Mouse (Mus musculus) retina, postnatal 1 day (tissue): ENCODE measurements at regions not wholly inside any gene's neighbourhood (a gene's known extent, or its start where the extent isn't known, plus 50 kb on each side); places are given as distances from the start of the nearest gene placed in this dataset.
"Not testable (repeated sequence)": the region's sequence is repeated elsewhere in the genome, so short reads cannot be mapped to it uniquely, and the experiment has no call there.

Experiments used
- DNase-seq: peaks from one replicate; pipeline ENCODE4 v3.0.0-alpha.2; 2012

DNA sequence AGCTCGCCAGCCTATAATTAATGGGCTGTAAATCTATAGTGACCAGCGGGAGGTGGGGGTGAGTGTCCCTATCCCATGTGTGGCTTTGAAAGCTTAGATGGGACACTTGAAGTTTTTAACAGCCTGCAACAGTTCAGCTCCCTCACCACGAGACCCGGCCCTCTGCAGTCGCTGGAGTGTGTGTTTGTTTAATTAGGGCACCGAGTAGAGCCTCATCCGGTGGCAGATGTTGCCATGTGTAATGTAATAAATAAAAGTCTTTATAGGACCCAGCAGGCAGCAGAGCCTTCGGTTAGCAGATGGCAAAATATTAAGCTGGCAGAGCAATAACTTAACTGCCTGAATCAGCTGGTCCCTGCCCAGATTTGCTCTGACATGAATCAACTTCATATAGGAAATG, 177.1 kb downstream of the Nucb2 start:
- DNase-seq, result peak; percentile 82

DNA sequence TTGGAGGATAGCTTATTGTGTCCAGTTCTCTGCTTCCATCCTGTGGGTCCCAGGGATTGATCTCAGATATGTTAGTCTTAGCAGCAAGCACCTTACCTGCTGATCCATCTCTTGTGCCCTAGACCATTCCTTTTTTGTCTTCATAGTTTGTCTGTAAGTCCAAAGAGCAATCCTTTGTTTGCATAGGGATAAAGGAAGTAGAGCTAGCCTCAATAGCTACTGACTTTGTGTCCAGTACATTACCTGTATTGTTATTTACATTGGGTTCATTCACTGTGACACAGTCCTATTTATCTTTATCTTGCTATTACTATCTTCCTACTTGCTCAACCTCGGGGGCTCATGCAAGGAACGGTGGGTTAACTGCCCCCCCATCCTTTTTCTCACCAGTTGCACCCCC, 196.2 kb downstream of the Nucb2 start:
- DNase-seq, result no peak

DNA sequence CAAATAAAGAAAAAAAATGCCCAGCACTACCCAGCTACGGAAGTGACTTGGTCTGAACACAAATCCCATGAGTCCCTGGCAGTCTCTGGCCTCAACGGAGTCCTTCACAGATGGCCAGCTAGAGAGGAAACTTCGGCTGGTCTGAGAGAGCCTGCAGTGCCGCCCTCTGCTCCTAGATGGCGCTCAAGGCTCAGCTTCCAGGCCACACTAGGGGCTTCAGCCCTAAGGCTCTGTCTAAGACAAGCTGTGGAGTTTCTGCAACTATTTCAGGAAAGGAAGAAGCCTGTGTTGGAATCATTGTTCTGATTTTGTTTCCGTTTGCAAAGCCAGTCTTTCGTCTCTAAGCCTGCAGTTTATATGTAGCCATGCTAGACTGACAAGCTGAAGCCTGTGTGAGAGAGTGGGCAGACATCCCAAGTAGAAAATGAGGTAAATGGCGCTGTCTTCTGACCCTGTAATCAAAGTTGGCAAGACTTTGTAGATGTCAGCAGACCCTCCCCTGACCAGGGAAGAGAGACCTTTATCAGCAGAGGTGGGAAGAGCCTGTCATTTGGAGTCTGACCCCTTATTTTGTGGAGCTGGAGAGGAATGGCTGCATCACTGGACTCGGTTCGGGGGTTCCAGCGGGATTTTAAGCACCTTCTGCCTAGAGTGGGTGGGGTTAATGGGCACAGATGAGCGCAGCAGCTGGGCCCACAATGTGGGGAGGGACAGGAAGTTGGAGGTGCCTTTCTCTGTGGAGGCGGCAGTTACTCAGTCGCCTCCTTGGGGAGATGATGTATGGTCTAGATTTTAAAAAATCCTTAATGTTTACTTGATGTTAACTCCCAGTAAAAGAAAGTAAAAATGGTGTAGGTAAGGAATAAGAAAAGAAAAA, 197.5 kb downstream of the Nucb2 start:
- peak; percentile 77 for DNase-seq

DNA sequence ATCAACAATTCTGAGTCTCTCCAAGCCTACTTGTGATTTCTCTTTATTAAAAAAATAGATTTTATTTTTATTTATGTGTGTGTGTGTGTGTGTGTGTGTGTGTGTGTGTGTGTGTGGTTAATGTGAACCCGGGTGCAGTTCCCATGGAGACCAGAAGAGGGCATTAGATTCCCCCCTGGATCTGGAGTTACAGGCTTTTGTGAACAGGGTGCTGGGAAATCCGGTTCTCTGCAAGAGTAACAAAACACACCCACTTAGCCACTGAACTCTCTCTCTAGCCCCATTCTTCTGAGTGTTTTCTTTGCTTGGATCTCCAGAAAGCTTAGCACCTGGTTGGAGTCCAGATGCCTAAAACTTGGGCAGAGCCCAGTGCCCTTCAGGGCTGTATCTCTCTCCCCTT, 198.4 kb downstream of the Nucb2 start:
- DNase-seq, result peak; percentile 30

DNA sequence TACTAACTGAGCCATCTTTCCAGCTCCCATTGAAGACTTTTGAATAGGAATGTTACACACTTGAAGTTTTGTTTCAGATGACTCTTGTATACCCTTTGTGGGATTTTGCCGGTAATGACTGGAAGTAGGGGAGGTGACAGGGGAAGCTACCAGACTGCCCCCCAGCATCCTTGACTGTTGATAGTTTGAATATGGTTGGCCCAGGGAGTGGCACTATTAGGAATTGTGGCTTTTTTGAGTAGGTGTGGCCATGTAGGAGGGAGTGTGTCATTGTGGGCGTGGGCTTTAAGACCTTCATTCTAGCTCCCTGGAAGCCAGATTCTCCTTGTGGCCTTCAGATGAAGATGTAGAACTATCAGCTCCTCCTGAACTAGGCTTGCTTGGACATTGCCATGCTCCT, 207.4 kb downstream of the Nucb2 start:
- no peak for DNase-seq

DNA sequence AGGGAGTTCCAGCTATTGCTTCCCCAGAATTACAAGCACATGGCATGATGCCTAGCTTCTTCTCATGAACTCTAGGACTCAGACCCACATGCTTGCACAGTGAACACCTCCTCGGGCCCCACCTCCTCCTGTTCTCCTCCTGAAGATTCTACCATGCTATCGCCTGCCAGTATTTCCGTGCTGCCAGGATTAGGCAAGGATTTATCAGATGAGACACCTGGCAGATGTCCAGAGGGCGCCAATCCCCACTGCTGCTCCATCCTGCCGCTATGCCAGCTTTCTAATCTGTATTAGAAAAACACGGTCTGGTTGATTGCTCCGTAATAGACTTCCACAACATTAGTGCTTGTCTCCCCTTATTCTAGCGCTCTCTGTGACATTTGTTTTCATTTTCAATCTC, 209.0 kb downstream of the Nucb2 start:
- DNase-seq, result peak; percentile 77

DNA sequence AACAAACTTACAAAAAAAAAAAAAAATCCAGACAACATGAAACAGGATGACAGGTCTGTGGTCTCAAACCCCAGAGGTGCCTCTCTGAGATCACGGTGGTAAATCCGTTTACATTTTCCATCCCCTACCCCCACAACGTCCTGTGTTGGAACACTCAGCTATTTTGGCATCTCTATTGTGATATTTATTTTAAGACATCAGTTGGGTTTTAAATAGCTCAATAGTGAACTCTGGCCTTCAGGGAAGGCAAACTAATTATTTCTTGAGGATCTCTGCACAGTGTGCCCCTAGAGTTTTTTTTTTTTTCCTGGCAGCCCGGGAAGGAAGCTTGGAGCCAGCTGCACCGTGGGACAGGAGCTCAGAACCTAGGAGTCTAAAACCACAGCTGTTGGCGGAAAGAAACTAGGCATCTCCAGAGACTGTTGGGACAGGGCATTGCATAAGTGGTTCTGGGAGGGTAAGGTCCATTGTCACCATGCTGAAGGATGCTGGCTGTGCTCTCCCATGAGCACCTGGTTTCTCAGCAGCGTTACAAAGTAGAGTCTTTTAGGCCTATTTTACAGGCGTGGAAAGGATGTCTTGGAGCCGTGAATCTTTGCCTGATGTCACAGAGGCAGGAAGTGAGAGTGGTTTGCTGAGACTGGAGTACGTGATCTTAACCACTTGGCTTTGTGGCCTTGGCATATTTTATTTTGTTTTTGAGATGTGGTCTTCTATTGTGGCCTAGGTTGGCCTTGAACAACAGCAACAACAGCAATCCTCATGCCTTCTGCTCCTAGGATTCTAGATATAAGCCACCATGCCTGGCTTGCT, 211.3 kb downstream of the Nucb2 start:
- no peak for DNase-seq

DNA sequence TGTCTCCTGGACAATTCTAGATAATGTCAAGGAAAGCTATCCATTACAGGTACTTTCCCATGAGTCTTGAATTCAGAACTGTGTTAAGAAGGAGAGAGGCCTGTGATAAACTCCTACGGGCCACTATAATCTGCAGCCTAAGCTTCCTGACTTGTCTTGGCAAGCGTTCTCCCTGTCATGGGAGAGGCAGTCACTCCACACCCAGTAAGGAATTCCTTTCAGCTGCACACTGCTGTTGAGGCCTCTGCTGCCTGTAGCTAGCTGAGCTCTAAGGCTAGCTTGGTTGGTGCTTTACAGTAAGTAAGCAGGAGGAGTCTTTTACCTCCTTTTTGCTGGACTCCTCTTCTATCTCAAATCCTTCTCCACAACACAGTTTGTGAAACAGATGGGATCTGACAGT, 224.2 kb downstream of the Nucb2 start:
- DNase-seq, result no peak

DNA sequence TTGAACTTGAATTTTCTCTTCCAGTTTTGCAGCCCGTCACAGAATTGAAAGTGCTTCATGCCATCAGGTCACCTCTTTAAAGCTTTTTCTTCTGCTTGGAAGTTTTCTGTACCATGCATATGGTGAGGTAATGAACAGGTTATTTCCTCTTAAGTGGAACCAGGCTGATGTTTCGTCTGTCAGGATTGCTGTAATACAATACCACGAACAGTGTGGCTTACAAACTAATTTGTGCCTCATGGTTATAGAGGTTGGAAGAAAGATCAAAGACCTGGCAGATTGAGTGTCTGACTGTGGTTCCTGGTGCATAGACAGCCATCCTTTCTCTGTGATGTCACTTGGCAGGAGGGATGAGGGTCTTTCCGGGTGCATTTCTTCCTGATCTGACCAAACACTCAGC, 225.6 kb downstream of the Nucb2 start:
- no peak for DNase-seq

DNA sequence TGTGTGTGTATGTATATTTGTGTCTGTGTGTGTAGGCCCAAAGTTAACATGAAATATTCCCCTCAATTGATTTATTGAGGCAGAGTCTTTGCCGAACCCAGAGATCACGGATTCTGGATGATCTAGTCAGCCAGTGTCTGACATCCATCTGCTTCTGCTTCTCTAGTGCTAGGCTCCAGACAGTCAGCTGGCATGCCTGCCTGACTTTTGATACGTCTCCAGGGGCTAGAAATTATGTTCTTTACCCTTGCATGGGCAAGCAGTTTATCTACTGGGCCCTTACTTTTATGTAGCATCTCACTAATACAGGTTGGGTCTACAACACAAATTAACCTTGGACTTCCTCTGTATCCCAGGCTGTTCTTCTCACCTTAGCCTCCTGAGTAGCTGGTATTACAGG, 231.5 kb downstream of the Nucb2 start:
- DNase-seq, result no peak

DNA sequence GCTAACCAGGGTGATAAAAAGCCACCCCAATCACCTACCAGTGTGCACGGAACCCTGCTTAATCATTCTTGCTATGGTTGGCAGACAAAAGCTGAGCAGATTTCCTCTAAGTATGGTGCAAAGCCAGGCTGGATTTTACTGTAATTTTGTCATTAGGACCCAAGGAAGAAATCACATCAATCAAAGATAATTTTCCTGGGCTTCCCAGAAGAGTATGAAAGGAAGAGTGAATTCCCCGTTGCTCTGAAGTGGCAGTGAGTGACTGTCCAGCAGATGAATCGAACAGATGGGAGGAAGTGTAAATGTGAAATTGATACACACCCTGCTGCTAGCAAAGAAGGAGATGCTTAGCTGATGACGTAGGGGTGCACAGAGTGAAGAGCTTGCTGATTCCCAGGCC, 232.2 kb downstream of the Nucb2 start:
- peak; percentile 44 for DNase-seq

DNA sequence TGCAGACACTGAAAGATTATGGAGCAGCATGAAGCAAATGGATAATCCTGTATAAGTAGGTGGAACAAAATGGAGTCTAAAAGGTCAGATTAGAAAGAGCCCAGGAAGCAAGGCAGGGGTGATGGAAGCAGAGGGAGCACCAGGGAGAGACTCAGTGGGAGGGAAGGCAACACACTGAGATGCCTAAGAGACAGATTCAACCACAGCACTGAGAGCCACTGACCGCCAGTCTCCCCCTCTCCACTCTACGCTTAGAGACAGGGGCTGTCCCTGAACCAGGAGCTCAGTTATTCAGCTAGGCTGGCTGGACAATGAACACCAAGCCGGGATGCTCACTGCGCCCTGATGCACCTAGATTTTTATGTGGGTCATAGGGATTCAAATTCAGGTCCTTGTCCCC, 233.8 kb downstream of the Nucb2 start:
- DNase-seq, result no peak

DNA sequence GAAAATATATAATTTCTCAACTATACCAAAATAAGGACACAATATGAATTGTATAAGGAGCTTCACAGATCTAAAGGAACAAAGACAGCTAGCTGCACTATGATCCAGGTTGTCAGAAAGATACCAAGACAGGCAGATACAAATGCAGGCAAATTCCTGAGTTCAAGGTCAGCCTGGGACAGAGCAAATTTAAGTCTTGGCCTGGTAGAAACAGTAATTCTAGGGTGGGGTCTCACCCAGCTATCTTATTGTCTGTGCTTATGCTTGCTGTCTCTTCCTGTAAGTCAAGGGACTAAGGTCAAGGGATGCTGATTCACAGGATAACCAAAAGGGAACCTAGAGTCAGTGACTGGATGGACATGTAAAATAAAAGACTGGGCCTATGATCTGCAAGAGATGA, 250.4 kb downstream of the Nucb2 start:
- no peak for DNase-seq

DNA sequence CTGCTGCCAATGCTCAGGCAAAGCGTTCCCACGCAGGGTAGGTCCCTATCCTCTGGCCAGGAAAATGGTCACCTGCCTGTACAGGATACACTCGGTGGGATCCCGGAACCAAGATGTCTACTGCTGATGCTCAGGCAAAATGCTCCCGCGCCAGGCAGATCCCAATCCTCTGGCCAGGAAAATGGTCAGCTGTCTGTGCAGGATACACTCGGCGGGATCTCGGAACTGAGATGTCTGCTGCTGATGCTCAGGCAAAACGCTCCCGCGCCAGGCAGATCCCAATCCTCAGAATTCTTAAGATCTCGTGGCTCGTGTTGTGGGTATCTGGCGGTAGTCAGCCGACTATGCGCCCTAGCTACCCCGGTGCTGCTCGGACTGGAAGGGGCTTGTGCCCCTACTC, 288.0 kb downstream of the Nucb2 start:
- DNase-seq, result not testable (repeated sequence)

DNA sequence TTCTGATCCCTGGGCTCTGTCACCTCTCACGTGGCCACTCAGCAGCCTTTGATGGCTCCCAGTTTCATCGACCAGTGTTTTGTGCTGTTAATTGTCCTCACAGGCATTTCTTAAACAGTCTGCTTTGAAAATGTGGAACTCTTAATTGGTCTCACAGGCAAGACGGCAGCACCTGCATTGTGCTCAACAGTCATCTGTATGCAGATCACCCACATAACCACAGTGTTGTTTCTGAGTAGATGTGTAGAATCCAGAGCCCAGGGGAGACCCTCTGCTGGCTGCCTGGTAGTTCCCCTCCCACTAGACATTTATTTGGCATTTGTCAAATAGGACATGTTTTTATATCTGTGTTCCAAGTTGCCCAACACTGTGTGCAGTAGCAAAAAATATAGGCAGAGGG, 304.3 kb downstream of the Nucb2 start:
- no peak for DNase-seq

DNA sequence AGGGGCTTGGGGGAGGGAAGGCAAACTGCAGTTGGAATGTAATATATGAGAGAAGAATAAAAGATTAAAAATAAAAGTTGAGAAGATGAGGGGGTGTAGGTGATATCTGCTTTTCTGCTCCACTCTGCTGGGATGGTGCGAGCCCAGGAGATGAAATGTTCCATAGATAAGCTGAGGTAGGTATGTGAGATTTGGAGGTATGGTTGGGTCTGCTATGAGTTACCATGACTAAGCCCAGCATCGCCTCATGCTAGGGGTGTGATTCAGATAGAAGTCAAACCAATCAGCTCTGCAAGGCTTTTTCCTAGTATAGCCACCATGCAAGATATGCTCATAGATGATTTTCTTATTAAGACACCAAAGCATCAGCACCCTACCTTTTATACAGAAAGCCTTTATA, 312.3 kb downstream of the Nucb2 start:
- no peak for DNase-seq

DNA sequence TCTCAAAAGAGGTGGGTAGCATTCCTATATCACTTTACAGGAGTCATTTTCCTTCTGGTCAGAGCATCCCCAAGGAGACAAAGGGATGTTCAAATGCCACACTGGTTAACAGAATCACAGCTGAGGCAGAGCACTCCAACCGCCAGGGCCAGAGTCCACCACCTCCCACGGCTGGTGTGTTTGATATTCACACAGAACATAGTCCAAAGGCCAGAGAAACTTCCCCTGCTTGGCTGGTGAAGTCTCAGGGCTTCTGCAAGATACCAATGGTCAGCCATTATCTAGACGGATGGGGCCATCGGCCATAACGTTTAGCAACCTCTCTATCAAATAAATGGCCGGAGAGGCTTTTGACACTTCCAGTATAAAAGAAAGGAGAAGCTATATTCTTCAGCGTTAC, 313.8 kb downstream of the Nucb2 start:
- no peak for DNase-seq

DNA sequence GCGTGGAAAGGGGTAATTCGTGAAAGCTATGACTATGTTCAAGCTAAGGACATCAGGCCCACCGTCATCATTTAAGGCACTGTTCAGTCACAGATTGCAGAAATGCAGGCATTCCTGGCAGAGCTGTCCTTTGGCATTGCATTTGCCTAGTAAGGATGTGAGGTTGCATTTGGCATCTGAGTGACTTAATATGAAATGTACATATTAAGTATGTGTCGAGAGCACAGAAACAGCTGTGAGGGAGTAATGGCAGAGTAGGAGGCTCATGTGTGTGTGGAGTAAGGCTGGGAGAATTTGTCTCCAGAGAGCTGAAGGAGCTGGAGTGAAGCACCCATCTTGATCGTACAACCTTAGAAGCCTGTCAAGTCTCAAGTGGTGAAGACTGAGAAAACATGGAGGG, 316.4 kb downstream of the Nucb2 start:
- no peak for DNase-seq

DNA sequence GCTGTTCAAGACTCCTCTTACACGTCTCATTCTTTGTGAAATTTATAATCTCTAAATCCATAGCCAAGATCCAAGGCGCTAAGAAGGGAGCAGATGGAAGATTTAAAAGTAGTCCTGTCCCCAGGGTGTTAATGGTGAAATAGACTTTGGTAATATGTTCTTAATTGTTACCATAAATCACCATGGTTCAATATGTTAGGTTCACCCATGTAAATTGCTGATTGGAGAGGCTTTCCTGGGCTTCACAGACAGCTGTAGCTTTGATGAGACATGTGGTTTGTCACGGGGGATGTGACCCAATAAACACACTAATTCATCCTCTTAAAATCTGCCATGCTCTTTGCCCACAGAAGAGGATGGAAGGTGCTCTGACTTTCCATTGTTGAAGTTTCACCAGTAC, 338.7 kb downstream of the Nucb2 start:
- DNase-seq, result peak; percentile 38

DNA sequence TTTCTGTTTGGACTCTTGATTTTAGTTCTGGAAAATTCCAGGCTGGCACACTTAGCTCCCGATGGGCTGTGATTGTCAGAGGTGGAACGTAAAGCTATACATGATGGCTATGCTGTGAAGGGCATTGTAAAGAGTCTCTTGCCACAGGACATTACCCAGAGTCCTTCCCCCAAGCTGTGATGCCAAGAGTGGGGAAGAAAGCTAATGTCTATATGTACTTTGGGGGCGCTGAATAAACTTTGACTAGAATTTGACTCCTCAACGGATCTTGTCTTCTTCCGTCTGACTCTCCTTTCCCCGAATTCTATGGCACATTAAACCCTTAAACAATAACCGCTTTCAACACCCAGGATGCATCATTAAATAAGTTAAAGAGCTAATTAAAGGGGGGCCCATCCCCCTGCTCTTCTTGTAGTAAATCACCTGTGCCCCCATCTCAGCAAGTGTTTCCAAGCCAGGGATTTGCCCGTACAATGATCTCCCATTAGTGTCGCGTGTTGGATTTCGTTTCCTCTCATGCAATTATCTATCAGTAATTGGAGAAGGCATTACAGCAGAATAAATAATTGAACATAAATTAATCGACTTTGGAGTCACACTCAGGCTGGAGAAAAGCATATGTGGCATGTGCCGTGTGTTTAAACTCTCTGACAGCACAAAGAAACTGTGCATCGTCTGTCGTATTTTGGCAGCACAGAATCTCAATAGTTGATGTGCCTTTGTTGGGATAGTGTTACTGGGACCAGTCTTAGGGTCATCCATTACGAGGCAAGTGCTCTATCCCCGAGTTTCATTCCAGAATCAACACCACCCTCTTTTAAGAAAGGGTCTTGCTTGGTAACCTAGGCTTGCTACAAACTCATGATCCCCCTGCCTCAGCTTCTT, 343.9 kb downstream of the Nucb2 start:
- DNase-seq, result no peak

DNA sequence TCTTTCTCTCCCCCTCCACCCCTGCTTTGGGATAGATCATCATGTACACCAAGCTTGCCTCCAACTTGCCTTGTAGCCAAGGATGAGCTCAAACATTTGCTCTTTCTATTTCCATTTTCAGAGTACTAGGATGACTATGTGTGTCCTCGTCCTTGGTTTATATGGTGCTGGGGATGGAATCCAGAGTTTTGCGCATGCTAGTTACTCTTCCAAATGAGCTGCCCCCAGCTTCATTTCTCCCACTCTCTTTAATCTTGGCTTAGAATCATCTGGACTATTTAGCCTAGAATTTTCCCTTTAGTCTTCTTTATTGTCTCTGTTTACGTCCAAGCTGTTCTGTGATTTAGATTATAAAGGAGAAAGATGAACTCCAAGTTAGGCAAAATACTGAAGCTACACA, 349.2 kb downstream of the Nucb2 start:
- no peak for DNase-seq

DNA sequence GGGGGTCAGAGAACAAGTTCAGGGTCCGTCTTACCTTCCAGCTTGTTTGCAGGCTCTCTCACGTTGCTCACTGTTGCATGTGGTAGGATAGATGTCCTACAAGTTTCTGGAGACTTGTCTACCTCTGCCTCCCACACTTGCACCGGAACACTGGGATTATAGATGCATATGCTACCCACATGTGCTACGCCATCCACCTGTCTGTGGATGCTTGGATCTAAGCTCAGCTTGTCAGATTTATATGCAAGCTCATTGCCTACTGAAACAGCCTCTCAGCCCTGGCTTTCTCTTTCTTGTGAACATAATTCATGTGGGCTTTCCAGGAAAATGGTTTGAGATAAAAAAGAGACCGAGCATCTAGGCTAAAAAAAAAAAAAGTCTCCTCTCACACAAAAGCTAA, 353.0 kb downstream of the Nucb2 start:
- no peak for DNase-seq

DNA sequence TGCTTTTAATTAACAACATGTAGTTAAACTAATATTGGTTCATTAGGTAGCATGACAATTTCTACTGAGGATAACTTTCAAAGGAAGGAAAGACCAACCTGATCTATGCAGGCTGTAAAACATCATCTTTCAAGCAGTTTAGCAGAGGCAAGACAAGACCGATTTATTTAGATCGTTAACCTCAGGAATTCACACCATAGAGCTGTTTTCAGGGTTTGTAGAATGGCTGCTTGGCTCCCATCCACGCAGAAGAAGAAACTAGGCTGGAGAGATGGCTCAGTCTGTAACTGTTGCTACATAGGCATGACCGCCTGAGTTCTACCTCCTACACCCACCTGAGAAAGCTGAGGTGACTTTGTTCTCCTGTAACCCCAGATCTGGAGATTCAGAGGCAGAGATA, 353.6 kb downstream of the Nucb2 start:
- no peak for DNase-seq
